Mouse (Mus musculus): ENCODE data around the gene Ccdc153. TPM values are rescaled to one million over a fixed set of nuclear protein-coding genes. Genes with fewer than 3 reads are reported as not detected.

Gene Ccdc153
- total RNA-seq, 2 experiments from 2014 or later = 0.69 to 1.9 TPM

- intact Hi-C loops (cut with DNase I) = no loop called here
- DNase-seq (ENCODE audit: extremely low spot score in 1 of 2, low spot score in 2 of 2) = no peak
Observed at GRCm38 (mm10) chr9:44267319-44268026, 27.0 kb downstream of the Ccdc153 start.

DNA sequence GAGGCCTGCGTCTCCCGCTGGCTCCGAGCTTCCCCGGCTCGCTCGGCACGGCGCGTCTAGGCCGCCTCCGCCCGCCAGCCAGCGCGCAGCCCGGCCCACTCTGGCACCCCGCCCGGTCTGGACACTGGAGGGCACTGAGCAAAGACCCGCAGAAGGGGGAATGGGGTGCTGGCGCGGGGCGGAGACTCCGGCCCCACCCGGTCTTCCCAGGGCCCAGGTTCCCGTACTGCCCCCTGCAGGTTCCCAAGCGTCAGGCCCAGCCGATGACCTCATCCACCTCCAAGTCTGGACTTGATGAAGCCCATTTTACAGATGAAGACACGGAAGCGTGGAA, 27.5 kb downstream of the Ccdc153 start:
- intact Hi-C loops (cut with DNase I) = no loop called here

DNA sequence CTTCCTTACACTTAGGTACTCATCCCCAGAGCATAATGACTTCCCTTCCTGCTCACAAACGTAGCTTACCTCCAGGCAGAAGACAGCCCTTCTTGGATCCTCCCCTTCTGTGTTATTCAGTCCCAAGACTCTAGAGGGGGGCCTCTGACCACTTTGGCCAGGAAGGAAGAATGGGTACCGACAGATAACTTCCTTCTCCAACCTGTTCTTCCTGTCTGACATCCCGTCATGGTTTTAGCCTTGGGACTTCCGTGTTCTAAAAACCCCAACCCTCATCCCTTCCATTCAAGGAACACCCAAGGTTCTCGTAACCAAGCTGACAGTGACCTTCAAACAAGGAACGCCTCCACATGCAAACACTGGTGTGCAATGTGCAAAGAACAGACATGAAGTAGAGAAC, 28.0 kb downstream of the Ccdc153 start, which contains the start of gene Nlrx1:
Nlrx1 (minus strand) TSS at position 168 of the 400 bp plus-strand sequence.
- no peak for DNase-seq (ENCODE audit: extremely low spot score in 1 of 2, low spot score in 2 of 2)
- intact Hi-C loops (cut with DNase I) = no loop called here

More for the DNA sequence above, 27.5 kb downstream of the Ccdc153 start:
- DNase-seq (ENCODE audit: extremely low spot score in 1 of 2, low spot score in 2 of 2) = peak; percentile 73 to 93

- intact Hi-C loops (cut with DNase I) = no loop called here
- DNase-seq (ENCODE audit: extremely low spot score in 1 of 2, low spot score in 2 of 2) = no peak
Observed at GRCm38 (mm10) chr9:44269077-44269476, 28.6 kb downstream of the Ccdc153 start.

- DNase-seq (ENCODE audit: extremely low spot score in 1 of 2, low spot score in 2 of 2) = no peak
- intact Hi-C loops (cut with DNase I) = no loop called here
Observed at GRCm38 (mm10) chr9:44269973-44270372, 29.5 kb downstream of the Ccdc153 start.

DNA sequence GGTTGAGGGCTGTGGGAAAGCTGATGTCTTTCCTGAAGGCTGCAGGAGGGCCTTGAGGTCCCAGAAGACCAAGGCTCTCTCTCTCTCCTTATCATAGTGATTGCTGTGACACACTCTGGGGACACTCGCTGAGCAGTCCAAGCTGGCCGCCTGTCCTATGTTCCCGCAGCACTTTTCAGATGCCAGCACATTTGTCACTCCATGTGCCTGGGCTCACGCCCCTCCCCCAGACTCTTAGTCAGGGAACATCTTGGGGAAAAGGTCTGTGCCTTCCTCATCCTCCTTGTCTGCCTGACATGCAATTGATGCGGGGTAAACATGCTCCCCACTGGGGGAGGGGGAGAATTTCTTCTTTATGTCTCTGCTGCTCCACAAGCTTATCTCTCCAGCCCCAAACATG, 42.7 kb downstream of the Ccdc153 start:
- intact Hi-C loops (cut with DNase I) = no loop called here
- no peak for DNase-seq (ENCODE audit: extremely low spot score in 1 of 2, low spot score in 2 of 2)

GRCm38 (mm10) chr9:44286256-44286850, 45.9 kb downstream of the Ccdc153 start:
- intact Hi-C loops (cut with DNase I) = no loop called here
- no peak for DNase-seq (ENCODE audit: extremely low spot score in 1 of 2, low spot score in 2 of 2)

- no peak for DNase-seq (ENCODE audit: extremely low spot score in 1 of 2, low spot score in 2 of 2)
- intact Hi-C loops (cut with DNase I) = no loop called here
Observed at GRCm38 (mm10) chr9:44287003-44287400, 46.5 kb downstream of the Ccdc153 start.

DNA sequence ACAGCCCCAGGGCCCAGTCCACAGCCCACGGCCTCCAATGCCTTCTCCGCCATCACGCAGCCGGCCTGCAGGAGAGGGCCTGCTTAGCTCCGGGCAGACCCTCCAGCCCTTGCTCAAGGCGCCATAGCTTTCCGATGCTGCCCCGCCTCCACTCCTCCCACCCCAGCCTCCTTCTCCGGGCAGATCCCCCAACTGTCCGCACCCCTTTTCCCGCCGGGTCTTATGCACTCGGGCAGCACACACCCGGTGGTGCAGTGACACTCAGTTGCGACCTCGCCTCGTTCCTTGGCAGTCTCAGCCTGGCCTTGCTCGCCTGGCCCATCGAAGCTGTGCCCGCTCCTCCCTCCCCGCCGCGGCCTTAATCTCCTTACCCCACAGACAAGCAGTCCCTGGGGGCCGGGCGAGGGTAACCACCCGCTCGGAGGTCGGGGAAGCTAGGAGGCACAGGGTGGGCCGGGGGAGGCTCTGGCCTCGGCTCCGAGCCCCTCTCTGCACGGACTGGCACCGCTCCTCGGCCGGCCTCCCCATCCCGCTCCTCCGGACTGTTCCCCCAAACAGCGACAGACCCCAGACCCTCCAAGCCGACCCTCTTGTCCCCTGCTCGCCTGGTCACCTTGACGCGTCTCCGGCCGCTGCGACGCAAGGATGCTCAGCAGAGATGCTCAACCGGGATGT, 47.1 kb downstream of the Ccdc153 start:
- intact Hi-C loops (cut with DNase I) = no loop called here
- DNase-seq (ENCODE audit: extremely low spot score in 1 of 2, low spot score in 2 of 2) = peak in 1 of 2 experiments; percentile 60

DNA sequence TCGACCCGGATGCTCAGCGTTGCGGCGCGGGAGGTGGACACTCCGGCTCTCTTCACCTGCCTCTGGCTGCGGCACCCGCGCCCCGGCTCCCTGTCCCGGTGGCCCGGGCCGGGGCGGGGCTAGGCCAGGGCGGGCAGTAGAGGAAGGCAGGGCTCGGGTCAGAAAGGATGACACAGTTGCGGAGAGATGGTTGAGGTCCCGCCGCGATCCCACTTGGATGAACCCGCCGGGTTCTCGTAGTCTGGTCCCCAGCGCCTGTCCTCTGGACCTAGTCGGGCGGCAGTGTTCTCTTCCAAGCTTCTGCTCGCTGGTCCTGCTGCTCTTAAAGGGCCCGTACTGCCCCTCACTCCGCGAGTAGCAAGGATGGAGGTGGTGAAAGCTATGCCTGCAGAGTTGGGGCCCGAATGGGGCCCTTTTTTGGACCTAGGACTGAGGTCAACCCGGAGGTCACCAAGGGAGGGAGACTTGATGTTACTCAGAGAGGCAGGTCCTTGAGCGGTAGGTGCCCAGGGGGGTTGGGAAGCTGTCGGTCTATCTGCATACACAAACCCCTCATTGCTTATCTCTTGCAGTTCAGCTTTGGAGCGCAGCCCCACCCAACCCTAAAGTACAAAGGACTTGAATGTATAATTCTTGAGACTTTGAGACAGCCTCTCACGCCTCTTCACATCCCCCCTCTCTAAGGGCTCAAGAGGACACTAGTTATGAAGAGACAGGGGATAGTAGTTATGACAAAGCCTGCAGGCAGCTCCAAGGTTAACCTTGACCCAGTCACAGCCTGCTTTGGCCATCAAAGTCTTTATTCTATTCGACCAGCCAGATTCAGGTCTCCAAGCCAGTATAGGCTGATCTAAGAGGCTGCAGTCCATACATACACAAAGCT, 47.8 kb downstream of the Ccdc153 start, which contains the start of gene Abcg4:
Abcg4 (minus strand) TSS at position 540 of the 883 bp plus-strand sequence.
- peak in 1 of 2 experiments; percentile 58 for DNase-seq (ENCODE audit: extremely low spot score in 1 of 2, low spot score in 2 of 2)
- intact Hi-C loops (cut with DNase I) = no loop called here

DNA sequence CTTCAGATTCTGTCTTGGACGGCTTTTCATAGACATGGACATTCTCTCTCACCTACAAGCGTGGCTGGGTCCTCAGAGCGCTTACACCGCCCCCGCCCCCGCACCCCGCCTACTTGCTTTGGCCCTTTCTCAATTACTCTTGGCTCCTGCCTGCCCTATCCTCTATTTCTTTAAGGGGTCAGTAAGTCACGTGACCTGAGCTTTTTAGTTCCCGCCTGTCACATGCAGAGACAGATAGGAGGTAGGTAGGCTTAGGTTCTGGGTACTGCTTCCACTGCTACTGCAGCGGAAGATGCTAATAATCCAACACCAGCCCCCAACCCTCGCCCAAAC, 48.4 kb downstream of the Ccdc153 start:
- intact Hi-C loops (cut with DNase I) = no loop called here
- no peak for DNase-seq (ENCODE audit: extremely low spot score in 1 of 2, low spot score in 2 of 2)

DNA sequence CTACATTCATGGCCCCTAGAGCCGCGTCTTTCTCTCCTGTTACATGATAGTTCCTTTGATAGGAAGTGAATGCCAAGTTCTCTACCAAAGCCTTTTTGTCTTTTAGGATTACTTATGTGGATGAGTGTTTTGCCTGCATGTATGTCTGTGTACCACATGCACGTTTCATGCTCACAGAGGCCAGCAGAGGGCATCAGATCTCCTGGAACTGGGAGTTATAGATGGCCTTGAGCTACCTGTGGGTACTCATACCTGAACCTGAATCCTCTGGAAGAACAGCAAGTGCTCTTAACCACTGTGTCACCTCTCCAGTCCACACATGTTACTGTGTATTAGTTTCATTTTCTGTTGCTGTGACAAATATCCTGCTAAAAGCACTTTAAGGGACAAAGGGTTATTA, 52.0 kb downstream of the Ccdc153 start:
- intact Hi-C loops (cut with DNase I) = no loop called here
- DNase-seq (ENCODE audit: extremely low spot score in 1 of 2, low spot score in 2 of 2) = no peak

Other genes with a start within 250 kb of the Ccdc153 start
- 100 to 1,000 TPM; 704 to 725 TPM for gene Thy1, start 197.3 kb upstream of the Ccdc153 start, total RNA-seq (2021)
- gene Usp2, start 173.7 kb upstream of the Ccdc153 start, total RNA-seq (2021) = 10 to 100 TPM; 58.2 to 64.0 TPM
- gene Mfrp, start 138.9 kb upstream of the Ccdc153 start, total RNA-seq (2021) = under 1 TPM in 1 of 2 experiments, not detected in 1; 0.17 TPM
- 10 to 100 TPM; 11.2 to 12.1 TPM for gene C1qtnf5, start 133.4 kb upstream of the Ccdc153 start, total RNA-seq (2021)
- not detected for gene Gm49380, start 127.2 kb upstream of the Ccdc153 start, total RNA-seq (2021)
- 10 to 100 TPM; 30.1 to 33.4 TPM for gene Rnf26, start 127.2 kb upstream of the Ccdc153 start, total RNA-seq (2021)
- gene Mcam, start 106.2 kb upstream of the Ccdc153 start, total RNA-seq (2021) = 10 to 100 TPM; 19.2 to 22.2 TPM
- 10 to 100 TPM; 48.6 to 49.9 TPM for gene Cbl, start 6.6 kb upstream of the Ccdc153 start, total RNA-seq (2021)
- under 1 TPM; 0.53 to 0.60 TPM for gene Pdzd3, start 10.8 kb downstream of the Ccdc153 start, total RNA-seq (2021)
- gene Nlrx1, start 27.9 kb downstream of the Ccdc153 start, total RNA-seq (2021) = 10 to 100 TPM; 11.9 to 14.8 TPM
- gene Abcg4, start 47.9 kb downstream of the Ccdc153 start, total RNA-seq (2021) = 10 to 100 TPM; 68.0 to 73.2 TPM
- gene Hinfp, start 65.0 kb downstream of the Ccdc153 start, total RNA-seq (2021) = 10 to 100 TPM; 27.1 to 28.3 TPM
- gene C2cd2l, start 79.6 kb downstream of the Ccdc153 start, total RNA-seq (2021) = 100 to 1,000 TPM; 151 to 158 TPM
- 10 to 100 TPM; 15.5 to 17.9 TPM for gene Dpagt1, start 85.3 kb downstream of the Ccdc153 start, total RNA-seq (2021)
- gene H2afx, start 94.0 kb downstream of the Ccdc153 start, total RNA-seq (2021) = 10 to 100 TPM; 66.5 to 67.6 TPM
- 10 to 100 TPM; 20.5 to 24.0 TPM for gene Hmbs, start 103.6 kb downstream of the Ccdc153 start, total RNA-seq (2021)
- gene Vps11, start 121.0 kb downstream of the Ccdc153 start, total RNA-seq (2021) = 10 to 100 TPM; 42.6 to 49.1 TPM
- gene Hyou1, start 138.8 kb downstream of the Ccdc153 start, total RNA-seq (2021) = 10 to 100 TPM; 87.1 to 89.3 TPM
- 10 to 100 TPM; 36.9 to 40.1 TPM for gene Slc37a4, start 156.2 kb downstream of the Ccdc153 start, total RNA-seq (2021)
- gene Rps25, start 166.5 kb downstream of the Ccdc153 start, total RNA-seq (2021) = 100 to 1,000 TPM; 711 to 765 TPM
- 10 to 100 TPM; 75.3 to 87.2 TPM for gene Trappc4, start 166.9 kb downstream of the Ccdc153 start, total RNA-seq (2021)
- gene Ccdc84, start 177.9 kb downstream of the Ccdc153 start, total RNA-seq (2021) = 10 to 100 TPM; 16.1 to 19.9 TPM
- not detected for gene Foxr1, start 200.5 kb downstream of the Ccdc153 start, total RNA-seq (2021)
- not detected for gene Upk2, start 214.3 kb downstream of the Ccdc153 start, total RNA-seq (2021)
- gene Bcl9l, start 242.1 kb downstream of the Ccdc153 start, total RNA-seq (2021) = 10 to 100 TPM; 85.4 to 98.1 TPM

Measured in left cerebral cortex, postnatal 10 days (tissue).